Mouse (Mus musculus): Measurements from ENCODE around the gene Esrp2. TPM values are rescaled to one million over a fixed set of nuclear protein-coding genes. Genes with fewer than 3 reads are reported as not detected.

Esrp2 gene
- polyA plus RNA-seq, 1 experiment, result 0.24 TPM

GRCm38 (mm10) chr8:106149025-106149424 is 12.3 kb upstream of the Esrp2 start:
- DNase-seq (ENCODE audit: extremely low spot score in 1 of 2, low spot score in 1 of 2), result no peak

- no peak for DNase-seq (ENCODE audit: extremely low spot score in 1 of 2, low spot score in 1 of 2)
These were observed 11.2 kb upstream of the Esrp2 start for GRCm38 (mm10) chr8:106147868-106148565.

GRCm38 (mm10) chr8:106146014-106146413 is 9.2 kb upstream of the Esrp2 start:
- no peak for DNase-seq (ENCODE audit: extremely low spot score in 1 of 2, low spot score in 1 of 2)

GRCm38 (mm10) chr8:106145331-106145730 is 8.6 kb upstream of the Esrp2 start:
- DNase-seq (ENCODE audit: extremely low spot score in 1 of 2, low spot score in 1 of 2), result no peak

GRCm38 (mm10) chr8:106140769-106141168 is 4.0 kb upstream of the Esrp2 start:
- peak; percentile 48 to 92 for DNase-seq (ENCODE audit: extremely low spot score in 1 of 2, low spot score in 1 of 2)

GRCm38 (mm10) chr8:106140191-106140590 is 3.4 kb upstream of the Esrp2 start:
- no peak for DNase-seq (ENCODE audit: extremely low spot score in 1 of 2, low spot score in 1 of 2)

- no peak for DNase-seq (ENCODE audit: extremely low spot score in 1 of 2, low spot score in 1 of 2)
These were observed 1.8 kb upstream of the Esrp2 start for GRCm38 (mm10) chr8:106138616-106139015.

- peak in 1 of 2 experiments; percentile 61 for DNase-seq (ENCODE audit: extremely low spot score in 1 of 2, low spot score in 1 of 2)
These were observed 1.2 kb upstream of the Esrp2 start for GRCm38 (mm10) chr8:106137906-106138477.

GRCm38 (mm10) chr8:106137218-106137905 is 588 bp upstream of the Esrp2 start:
- no peak for DNase-seq (ENCODE audit: extremely low spot score in 1 of 2, low spot score in 1 of 2)

GRCm38 (mm10) chr8:106135672-106136071 is 1.1 kb downstream of the Esrp2 start:
- no peak for DNase-seq (ENCODE audit: extremely low spot score in 1 of 2, low spot score in 1 of 2)

GRCm38 (mm10) chr8:106134751-106135571 is 1.8 kb downstream of the Esrp2 start:
- DNase-seq (ENCODE audit: extremely low spot score in 1 of 2, low spot score in 1 of 2), result no peak

GRCm38 (mm10) chr8:106133946-106134345 is 2.8 kb downstream of the Esrp2 start:
- DNase-seq (ENCODE audit: extremely low spot score in 1 of 2, low spot score in 1 of 2), result no peak

- no peak for DNase-seq (ENCODE audit: extremely low spot score in 1 of 2, low spot score in 1 of 2)
These were observed 3.2 kb downstream of the Esrp2 start for GRCm38 (mm10) chr8:106133526-106133925.

GRCm38 (mm10) chr8:106132356-106132755 is 4.4 kb downstream of the Esrp2 start:
- DNase-seq (ENCODE audit: extremely low spot score in 1 of 2, low spot score in 1 of 2), result no peak

- no peak for DNase-seq (ENCODE audit: extremely low spot score in 1 of 2, low spot score in 1 of 2)
These were observed 5.1 kb downstream of the Esrp2 start for GRCm38 (mm10) chr8:106131488-106132222.

- no peak for DNase-seq (ENCODE audit: extremely low spot score in 1 of 2, low spot score in 1 of 2)
These were observed 5.8 kb downstream of the Esrp2 start for GRCm38 (mm10) chr8:106131021-106131420.

- no peak for DNase-seq (ENCODE audit: extremely low spot score in 1 of 2, low spot score in 1 of 2)
These were observed 6.3 kb downstream of the Esrp2 start for GRCm38 (mm10) chr8:106130505-106130904.

GRCm38 (mm10) chr8:106129997-106130396 is 6.8 kb downstream of the Esrp2 start:
- no peak for DNase-seq (ENCODE audit: extremely low spot score in 1 of 2, low spot score in 1 of 2)

GRCm38 (mm10) chr8:106129232-106129930 is 7.4 kb downstream of the Esrp2 start:
- no peak for DNase-seq (ENCODE audit: extremely low spot score in 1 of 2, low spot score in 1 of 2)
